Mouse (Mus musculus) cerebellum, postnatal 4 days (tissue): ENCODE results near the gene Acp1.
A peak's percentile ranks its signal among the peaks of the same experiment; 100 is the strongest.

ENCODE experiments used
- DNase-seq, 2 experiments: peaks; one replicate each; pipeline ENCODE4 v3.0.0; 2022; ENCODE audit warnings: low spot score in 2 of 2, mixed read lengths in 1 of 2

The Acp1 gene

DNA sequence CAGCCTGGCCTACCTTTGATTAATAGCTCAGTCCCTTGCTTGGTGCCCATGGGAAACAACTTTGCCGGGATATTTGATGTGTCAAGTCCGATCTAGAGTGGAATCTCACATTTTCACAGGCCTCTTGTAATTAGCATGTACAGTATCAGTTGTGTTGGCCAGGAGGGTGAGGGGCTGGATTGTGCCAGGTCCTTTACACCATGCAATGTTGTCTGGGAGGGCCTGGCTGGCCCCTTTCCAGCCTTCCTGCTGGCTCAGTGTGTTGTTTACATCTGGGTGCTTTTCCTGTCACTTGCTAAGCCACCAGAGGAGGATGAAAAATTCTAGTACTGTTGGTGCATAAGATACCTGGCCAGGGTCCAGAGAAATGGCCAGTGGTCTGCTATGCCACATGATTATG lies 47.0 kb downstream of the Acp1 start:
- peak in 1 of 2 experiments; percentile 59 for DNase-seq

DNA sequence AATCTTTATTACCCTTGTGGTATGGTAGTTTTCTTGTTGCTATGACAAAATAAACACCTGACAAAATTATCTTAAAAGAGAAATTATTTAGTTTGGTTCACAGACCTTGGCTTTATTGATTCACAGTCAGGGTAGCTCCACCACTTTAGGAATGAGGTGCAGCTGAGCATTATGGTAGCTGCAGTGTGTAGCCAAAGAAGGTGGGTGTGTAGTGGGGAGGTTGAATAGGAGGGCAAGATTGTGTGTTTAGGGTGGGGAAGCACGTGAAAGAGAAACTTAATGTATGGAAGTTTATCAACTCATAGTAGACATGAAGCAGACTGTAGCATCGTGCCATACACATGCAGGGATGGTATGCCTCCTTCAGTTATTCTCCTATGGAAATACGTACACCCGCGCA lies 55.2 kb downstream of the Acp1 start:
- DNase-seq, result no peak

DNA sequence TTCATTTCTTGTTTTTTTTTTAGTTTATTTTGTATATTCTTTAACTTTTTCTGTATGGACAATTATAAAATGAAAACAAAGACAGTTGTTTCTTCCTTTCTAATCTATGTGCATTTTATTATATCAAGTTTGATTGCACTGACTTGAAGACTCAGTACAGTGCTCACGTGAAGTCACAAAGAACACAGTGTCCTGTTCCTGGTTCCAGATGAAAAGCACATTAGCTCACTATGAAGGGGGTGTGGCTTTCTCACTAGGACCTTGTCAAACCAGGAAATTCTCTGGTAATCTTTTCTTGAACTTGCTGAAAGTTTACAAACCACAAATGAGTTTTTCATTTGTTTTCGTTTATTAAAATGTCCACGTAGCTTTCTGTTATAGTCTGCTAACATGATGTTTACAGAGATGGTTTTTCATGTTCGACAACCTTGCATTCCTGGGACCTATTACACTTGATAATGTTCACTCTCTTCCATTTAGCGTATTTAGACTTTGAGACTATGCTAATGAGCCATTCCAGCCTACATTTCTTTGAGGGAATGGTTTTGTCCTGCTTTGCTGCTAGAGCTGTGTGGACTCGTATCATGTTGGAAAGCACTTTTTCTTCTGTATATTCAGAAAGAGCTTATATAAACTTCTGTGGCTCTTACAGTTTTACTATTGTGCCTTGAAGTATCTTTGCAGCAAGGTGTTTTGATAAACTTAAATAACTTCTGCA lies 55.8 kb downstream of the Acp1 start:
- DNase-seq, result no peak

DNA sequence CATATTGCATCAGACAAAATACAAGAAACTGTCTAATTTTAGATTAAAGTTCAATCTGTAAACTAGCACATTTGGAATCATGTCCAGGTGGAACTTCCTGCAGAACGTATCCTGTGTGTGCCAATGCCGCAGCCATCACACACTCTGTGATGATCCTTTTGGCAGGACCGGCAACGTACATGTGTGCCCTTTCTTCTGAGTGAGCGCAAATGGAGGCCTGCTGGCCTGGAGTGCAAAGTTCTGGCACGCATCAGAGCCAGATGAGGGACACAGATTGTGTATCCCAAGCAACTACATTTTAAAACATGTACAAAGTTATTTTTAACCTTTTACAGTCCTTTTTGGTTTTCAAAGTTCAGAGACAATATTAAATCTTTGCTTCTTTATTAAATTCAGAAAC lies 59.5 kb downstream of the Acp1 start:
- DNase-seq, result peak in 1 of 2 experiments; percentile 17

DNA sequence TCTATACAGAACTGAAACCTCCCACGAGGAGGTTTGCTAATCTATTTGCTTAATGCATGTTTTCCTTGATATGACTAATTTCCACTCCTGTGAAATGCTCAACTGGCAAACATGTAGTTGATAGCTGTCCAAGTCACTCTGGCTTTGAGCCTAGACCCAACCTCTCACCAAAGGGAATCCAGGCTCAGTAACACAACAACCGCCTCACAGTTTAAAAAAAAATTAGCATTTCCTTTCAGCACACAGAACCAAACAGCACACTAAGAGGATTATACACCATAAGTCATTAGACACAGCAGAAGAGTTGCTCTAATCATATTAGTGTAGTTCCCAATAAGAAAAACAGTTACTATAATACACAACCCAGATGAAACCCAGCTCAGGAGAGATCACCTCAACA lies 60.5 kb downstream of the Acp1 start:
- peak in 1 of 2 experiments; percentile 64 for DNase-seq

DNA sequence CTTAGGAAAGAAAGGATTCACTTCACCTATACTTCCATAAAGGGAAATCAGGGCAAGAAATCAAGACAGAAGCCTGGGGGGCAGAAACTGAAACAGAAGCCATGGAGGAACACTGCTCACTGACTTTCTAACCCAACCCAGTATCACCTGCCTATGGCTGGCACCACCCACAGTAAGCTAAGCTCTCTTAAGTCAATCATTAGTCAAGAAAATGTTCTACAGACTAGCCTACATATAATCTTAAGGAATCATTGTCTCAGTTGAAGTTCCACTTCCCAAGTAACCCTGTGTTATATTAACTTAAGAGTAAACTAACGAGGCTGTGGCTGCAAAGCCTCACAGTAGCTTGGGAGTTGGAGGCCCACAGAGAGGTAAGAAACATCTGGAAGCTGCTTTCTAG lies 62.9 kb downstream of the Acp1 start:
- no peak for DNase-seq
